ENCODE assay signal across 9 mouse cellular contexts in the genomic region with DNA sequence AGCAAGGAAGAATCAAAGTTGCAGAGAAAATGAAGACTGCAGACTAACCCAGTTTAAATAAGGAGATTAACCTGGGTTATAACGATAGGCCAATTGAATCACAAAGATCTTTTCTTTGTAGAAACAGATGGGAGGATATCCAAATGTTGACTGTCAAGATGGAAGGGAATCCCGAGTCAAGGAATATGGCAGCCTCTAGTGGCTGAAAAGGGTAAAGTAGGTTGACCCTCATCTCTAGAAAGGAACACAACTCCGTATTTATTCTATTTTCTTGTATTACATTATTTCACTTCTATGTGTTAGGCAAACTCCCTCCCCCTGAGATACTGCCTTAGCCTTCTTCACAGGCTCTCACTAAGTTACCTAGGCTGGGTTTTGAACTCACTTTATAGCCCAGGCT.
DNase-seq lines count a peak whose midpoint lies in the region; ATAC-seq and TF ChIP-seq lines count a peak whose summit lies in the region.
"Had no signal": no experiment of that assay in that cellular context is flagged by ENCODE, and none has a peak within 500 bp of the region (broad histone marks: within the 10 kb centered on the region; RNA-seq: fewer than 3 reads in every experiment).

No protein-coding gene starts in this region.

- no peaks in the 10 kb centered on the region for H3K27me3 ChIP-seq in heart, adult 2 months (ENCODE audit: control insufficient read depth, insufficient read depth, low read length)
- H3K27me3 ChIP-seq in heart, embryonic 10.5 days (ENCODE audit: insufficient read depth, poor library complexity, severe bottlenecking) = no peaks in the 10 kb centered on the region
- H3K27me3 ChIP-seq in midbrain, embryonic 11.5 days (ENCODE audit: control insufficient read depth, insufficient read depth, low read length) = no peaks in the 10 kb centered on the region
- H3K27me3 ChIP-seq in midbrain, embryonic 13.5 days = no peaks in the 10 kb centered on the region
- no peaks in the 10 kb centered on the region for H3K27me3 ChIP-seq in stomach, postnatal 0 days (ENCODE audit: control insufficient read depth, insufficient read depth, low read length)
- H3K27me3 ChIP-seq: forebrain, embryonic 12.5 days had no signal

- no peak overlapping the region for H3K4me2 ChIP-seq in midbrain, embryonic 11.5 days
- H3K4me2 ChIP-seq in midbrain, embryonic 13.5 days (replicated peaks) = no peak overlapping the region
- H3K4me2 ChIP-seq in stomach, postnatal 0 days (replicated peaks; ENCODE audit: low read depth) = no peak overlapping the region
- H3K4me2 ChIP-seq: forebrain, embryonic 12.5 days had no signal

- no peak for TF ChIP-seq POLR2A in heart, adult 2 months (IDR thresholded peaks at IDR 0.05; ENCODE audit: insufficient read depth, low read depth, low read length)

- no peaks in the 10 kb centered on the region for H3K9me3 ChIP-seq in heart, embryonic 10.5 days
- no peaks in the 10 kb centered on the region for H3K9me3 ChIP-seq in midbrain, embryonic 11.5 days (ENCODE audit: control insufficient read depth, low read length)
- H3K9me3 ChIP-seq in midbrain, embryonic 13.5 days = no peaks in the 10 kb centered on the region
- no peaks in the 10 kb centered on the region for H3K9me3 ChIP-seq in stomach, postnatal 0 days (ENCODE audit: control insufficient read depth, low read length)
- H3K9me3 ChIP-seq: forebrain, embryonic 12.5 days had no signal

- no peaks in the 10 kb centered on the region for H3K36me3 ChIP-seq in heart, adult 2 months (ENCODE audit: control insufficient read depth, insufficient read depth, low read length)
- H3K36me3 ChIP-seq in heart, embryonic 10.5 days = no peaks in the 10 kb centered on the region
- H3K36me3 ChIP-seq in midbrain, embryonic 11.5 days (ENCODE audit: control insufficient read depth, insufficient read depth, low read length) = no peaks in the 10 kb centered on the region
- H3K36me3 ChIP-seq in midbrain, embryonic 13.5 days = no peaks in the 10 kb centered on the region
- no peaks in the 10 kb centered on the region for H3K36me3 ChIP-seq in stomach, postnatal 0 days (ENCODE audit: control insufficient read depth, insufficient read depth, low read length)
- H3K36me3 ChIP-seq: forebrain, embryonic 12.5 days had no signal

- no peaks in the 10 kb centered on the region for H3K79me2 ChIP-seq in heart, adult 2 months (replicated peaks; ENCODE audit: control insufficient read depth, insufficient read depth, low read length)

- H3K4me3 ChIP-seq in heart, adult 2 months = no peak overlapping the region
- H3K4me3 ChIP-seq in heart, embryonic 10.5 days = no peak overlapping the region
- H3K4me3 ChIP-seq in midbrain, embryonic 11.5 days (ENCODE audit: low read depth, low read length) = no peak overlapping the region
- H3K4me3 ChIP-seq in midbrain, embryonic 13.5 days (replicated peaks) = no peak overlapping the region
- H3K4me3 ChIP-seq in stomach, postnatal 0 days (ENCODE audit: low read depth, low read length) = no peak overlapping the region
- H3K4me3 ChIP-seq: forebrain, embryonic 12.5 days had no signal

- DNase-seq in heart, adult 2 months = no peak
- DNase-seq in heart, embryonic 10.5 days (ENCODE audit: low spot score) = no peak
- DNase-seq in midbrain, embryonic 11.5 days (ENCODE audit: low spot score, missing footprints) = peak; percentile 89
- DNase-seq in stomach, postnatal 0 days (ENCODE audit: low spot score) = no peak
- no peak for DNase-seq in testis, postnatal 10 days (ENCODE audit: low spot score)
- DNase-seq in thymus, postnatal 36 days = no peak

- TF ChIP-seq EP300 in heart, adult 2 months (IDR thresholded peaks at IDR 0.05; ENCODE audit: insufficient read depth, low read depth, low read length) = no peak
- TF ChIP-seq EP300 in stomach, postnatal 0 days (optimal IDR thresholded peaks at IDR 0.05) = no peak

- no peaks in the 10 kb centered on the region for H3K4me1 ChIP-seq in heart, adult 2 months (ENCODE audit: control insufficient read depth, insufficient read depth, low read length)
- no peaks in the 10 kb centered on the region for H3K4me1 ChIP-seq in heart, embryonic 10.5 days
- no peaks in the 10 kb centered on the region for H3K4me1 ChIP-seq in midbrain, embryonic 11.5 days (ENCODE audit: control insufficient read depth, insufficient read depth, low read length)
- H3K4me1 ChIP-seq in midbrain, embryonic 13.5 days (replicated peaks) = no peaks in the 10 kb centered on the region
- H3K4me1 ChIP-seq in stomach, postnatal 0 days (replicated peaks; ENCODE audit: control insufficient read depth, insufficient read depth) = no peaks in the 10 kb centered on the region
- H3K4me1 ChIP-seq: forebrain, embryonic 12.5 days had no signal

- intact Hi-C loops in heart, adult 2 months (cut with DNase I) = loop anchor here (2.0 to 10.0 kb wide), 4 partner anchors 220 to 776 kb away; no protein-coding TSS in a partner anchor

- H3K9ac ChIP-seq in heart, adult 2 months (ENCODE audit: low read depth, low read length) = no peak overlapping the region
- no peak overlapping the region for H3K9ac ChIP-seq in midbrain, embryonic 11.5 days (ENCODE audit: low read length)
- no peak overlapping the region for H3K9ac ChIP-seq in midbrain, embryonic 13.5 days (replicated peaks)
- no peak overlapping the region for H3K9ac ChIP-seq in stomach, postnatal 0 days (ENCODE audit: low read length)
- H3K9ac ChIP-seq: forebrain, embryonic 12.5 days had no signal

- no peak for ATAC-seq in midbrain, embryonic 11.5 days (ENCODE audit: low FRiP score)
- no peak for ATAC-seq in midbrain, embryonic 13.5 days
- 0 out of 2 replicates have a peak, but pooled peaks have one; percentile 32 for ATAC-seq in common myeloid progenitor, adult 5-6 weeks (replicated peaks; ENCODE audit: low read depth, poor library complexity, severe bottlenecking)
- no peak for ATAC-seq in stomach, postnatal 0 days (ENCODE audit: low FRiP score, low TSS enrichment)

- H3K27ac ChIP-seq in heart, adult 2 months = no peak overlapping the region
- no peak overlapping the region for H3K27ac ChIP-seq in heart, embryonic 10.5 days
- no peak overlapping the region for H3K27ac ChIP-seq in midbrain, embryonic 11.5 days (ENCODE audit: low read depth, low read length)
- H3K27ac ChIP-seq in midbrain, embryonic 13.5 days = no peak overlapping the region
- H3K27ac ChIP-seq in stomach, postnatal 0 days (replicated peaks) = no peak overlapping the region
- H3K27ac ChIP-seq: forebrain, embryonic 12.5 days had no signal

- 13% methylated on average over 3 of the region's 3 CpGs for WGBS in heart, adult 2 months
- 31% methylated on average over 3 of the region's 3 CpGs for WGBS in heart, embryonic 10.5 days
- 24% methylated on average over 3 of the region's 3 CpGs for WGBS in midbrain, embryonic 11.5 days
- 30% methylated on average over 3 of the region's 3 CpGs for WGBS in midbrain, embryonic 13.5 days
- WGBS in stomach, postnatal 0 days = 23% methylated on average over 3 of the region's 3 CpGs

- TF ChIP-seq CTCF in heart, adult 2 months (IDR thresholded peaks at IDR 0.05) = peak; percentile 88
- peak; percentile 82 for TF ChIP-seq CTCF in stomach, postnatal 0 days (IDR thresholded peaks at IDR 0.05; ENCODE audit: low read depth)
